Mouse (Mus musculus): ENCODE measurements around the gene Rtkn2. TPM values are rescaled to one million over a fixed set of nuclear protein-coding genes. Genes with fewer than 3 reads are reported as not detected.

Gene Rtkn2
- polyA plus RNA-seq, 1 experiment: 3.5 TPM

GRCm38 (mm10) chr10:67998116-67998635 is 18.8 kb downstream of the Rtkn2 start:
- Histone ChIP-seq H3K4me3 (no peak overlapping the region), H3K4me2 (ENCODE audit: low read depth) (no peak overlapping the region), H3K36me3 (ENCODE audit: control insufficient read depth, insufficient read depth) (no peaks in the 10 kb centered on the region), H3K27me3 (ENCODE audit: control insufficient read depth, insufficient read depth, insufficient read length) (no peaks in the 10 kb centered on the region), H3ac (ENCODE audit: control insufficient read depth, insufficient read length) (no peak overlapping the region), H3K79me2 (ENCODE audit: control insufficient read depth, insufficient read depth) (no peaks in the 10 kb centered on the region)
- TF ChIP-seq TCF3 (IDR thresholded peaks at IDR 0.05; ENCODE audit: insufficient read length, low read depth): no peak
- TF ChIP-seq CEBPB (IDR thresholded peaks at IDR 0.05; ENCODE audit: insufficient read depth, poor library complexity, severe bottlenecking): 0 out of 2 replicates have a peak, but pooled peaks have one; percentile 8

- H3K79me2 ChIP-seq (ENCODE audit: control insufficient read depth, insufficient read depth): no peaks in the 10 kb centered on the region
- H3K36me3 ChIP-seq (ENCODE audit: control insufficient read depth, insufficient read depth): no peaks in the 10 kb centered on the region
- TF ChIP-seq POLR2AphosphoS2 (IDR thresholded peaks at IDR 0.05; ENCODE audit: insufficient read length, low read depth): no peak
- TF ChIP-seq REST (IDR thresholded peaks at IDR 0.05; ENCODE audit: insufficient read depth, insufficient read length): no peak
- no peak for TF ChIP-seq SRF (IDR thresholded peaks at IDR 0.05; ENCODE audit: control insufficient read depth, insufficient read length, low read depth)
- no peak for TF ChIP-seq MYOG (IDR thresholded peaks at IDR 0.05; ENCODE audit: control insufficient read depth in 1 of 3, insufficient read depth in 1 of 3, insufficient read length in 2 of 3, low read depth in 2 of 3)
- no peak overlapping the region for H3ac ChIP-seq (ENCODE audit: control insufficient read depth, insufficient read length)
- H3K4me3 ChIP-seq: no peak overlapping the region
- H3K4me2 ChIP-seq (ENCODE audit: low read depth): no peak overlapping the region
- H3K27me3 ChIP-seq (ENCODE audit: control insufficient read depth, insufficient read depth, insufficient read length): no peaks in the 10 kb centered on the region
Measured at GRCm38 (mm10) chr10:67999170-67999569, 19.8 kb downstream of the Rtkn2 start.

GRCm38 (mm10) chr10:68001456-68001855 is 22.1 kb downstream of the Rtkn2 start:
- no peak overlapping the region for H3K4me3 ChIP-seq
- H3ac ChIP-seq (ENCODE audit: control insufficient read depth, insufficient read length): no peak overlapping the region
- no peaks in the 10 kb centered on the region for H3K36me3 ChIP-seq (ENCODE audit: control insufficient read depth, insufficient read depth)
- H3K4me2 ChIP-seq (ENCODE audit: low read depth): no peak overlapping the region
- H3K79me2 ChIP-seq (ENCODE audit: control insufficient read depth, insufficient read depth): no peaks in the 10 kb centered on the region
- TF ChIP-seq POLR2AphosphoS2 (IDR thresholded peaks at IDR 0.05; ENCODE audit: insufficient read length, low read depth) (no peak), MYOD1 (IDR thresholded peaks at IDR 0.05; ENCODE audit: control insufficient read depth in 1 of 3, insufficient read length in 2 of 3, low read depth in 2 of 3) (no peak), MYOG (IDR thresholded peaks at IDR 0.05; ENCODE audit: control insufficient read depth in 1 of 3, insufficient read depth in 1 of 3, insufficient read length in 2 of 3, low read depth in 2 of 3) (no peak), CEBPB (IDR thresholded peaks at IDR 0.05; ENCODE audit: insufficient read depth, poor library complexity, severe bottlenecking) (no peak), SRF (IDR thresholded peaks at IDR 0.05; ENCODE audit: control insufficient read depth, insufficient read length, low read depth) (no peak), E2F4 (IDR thresholded peaks at IDR 0.05; ENCODE audit: insufficient read depth) (no peak), TCF3 (IDR thresholded peaks at IDR 0.05; ENCODE audit: insufficient read length, low read depth) (no peak), POLR2A (IDR thresholded peaks at IDR 0.05; ENCODE audit: insufficient read length, low read depth) (no peak), MAX (IDR thresholded peaks at IDR 0.05; ENCODE audit: low read depth) (no peak), USF1 (IDR thresholded peaks at IDR 0.05; ENCODE audit: low read depth) (no peak), REST (IDR thresholded peaks at IDR 0.05; ENCODE audit: insufficient read depth, insufficient read length) (no peak)
- H3K27me3 ChIP-seq (ENCODE audit: control insufficient read depth, insufficient read depth, insufficient read length): no peaks in the 10 kb centered on the region

GRCm38 (mm10) chr10:68003651-68004422 is 24.5 kb downstream of the Rtkn2 start:
- no peak overlapping the region for H3K4me3 ChIP-seq
- H3K79me2 ChIP-seq (ENCODE audit: control insufficient read depth, insufficient read depth): no peaks in the 10 kb centered on the region
- H3K27me3 ChIP-seq (ENCODE audit: control insufficient read depth, insufficient read depth, insufficient read length): no peaks in the 10 kb centered on the region
- H3ac ChIP-seq (ENCODE audit: control insufficient read depth, insufficient read length): no peak overlapping the region
- peak overlapping the region; percentile 57 for H3K4me2 ChIP-seq (ENCODE audit: low read depth)
- peak in 1 of 3 experiments; percentile 4 for TF ChIP-seq MYOD1 (IDR thresholded peaks at IDR 0.05; ENCODE audit: control insufficient read depth in 1 of 3, insufficient read length in 2 of 3, low read depth in 2 of 3)
- TF ChIP-seq MYOG (IDR thresholded peaks at IDR 0.05; ENCODE audit: control insufficient read depth in 1 of 3, insufficient read depth in 1 of 3, insufficient read length in 2 of 3, low read depth in 2 of 3): no peak
- no peaks in the 10 kb centered on the region for H3K36me3 ChIP-seq (ENCODE audit: control insufficient read depth, insufficient read depth)

- H3K27me3 ChIP-seq (ENCODE audit: control insufficient read depth, insufficient read depth, insufficient read length): no peaks in the 10 kb centered on the region
- TF ChIP-seq MYOD1 (IDR thresholded peaks at IDR 0.05; ENCODE audit: control insufficient read depth in 1 of 3, insufficient read length in 2 of 3, low read depth in 2 of 3) (peak in 1 of 3 experiments; percentile 2), MYOG (IDR thresholded peaks at IDR 0.05; ENCODE audit: control insufficient read depth in 1 of 3, insufficient read depth in 1 of 3, insufficient read length in 2 of 3, low read depth in 2 of 3) (no peak), USF1 (IDR thresholded peaks at IDR 0.05; ENCODE audit: low read depth) (no peak), REST (IDR thresholded peaks at IDR 0.05; ENCODE audit: insufficient read depth, insufficient read length) (no peak), CEBPB (IDR thresholded peaks at IDR 0.05; ENCODE audit: insufficient read depth, poor library complexity, severe bottlenecking) (no peak), POLR2A (IDR thresholded peaks at IDR 0.05; ENCODE audit: insufficient read length, low read depth) (no peak), E2F4 (IDR thresholded peaks at IDR 0.05; ENCODE audit: insufficient read depth) (no peak)
- peak overlapping the region; percentile 57 for H3K4me2 ChIP-seq (ENCODE audit: low read depth)
- H3K4me3 ChIP-seq: no peak overlapping the region
- no peaks in the 10 kb centered on the region for H3K79me2 ChIP-seq (ENCODE audit: control insufficient read depth, insufficient read depth)
- H3K36me3 ChIP-seq (ENCODE audit: control insufficient read depth, insufficient read depth): no peaks in the 10 kb centered on the region
- no peak overlapping the region for H3ac ChIP-seq (ENCODE audit: control insufficient read depth, insufficient read length)
Measured at GRCm38 (mm10) chr10:68005404-68005803, 26.0 kb downstream of the Rtkn2 start.
